Mouse (Mus musculus) heart, embryonic 16.5 days (tissue): ENCODE measurements around the gene Adipoq. TPM values are rescaled to one million over a fixed set of nuclear protein-coding genes. Genes with fewer than 3 reads are reported as not detected.

Experiments
- ATAC-seq: fragments of 200-750 bp; cut with Nextera tagmentation; replicated peaks from 2 replicates; pipeline ENCODE4 v1.8.0; 2017; ENCODE audit warnings: moderate number of reproducible peaks; ENCODE audit not compliant: insufficient read depth, low FRiP score; ENCODE audit errors: extremely low read depth
- H3K27ac ChIP-seq: fragments of 300-500 bp; sonication (generic); 2 replicates; pipeline ENCODE4 v1.5.1; 2014; ENCODE audit warnings: mild to moderate bottlenecking, low read length, control low read depth, moderate library complexity
- H3K27me3 ChIP-seq: fragments of 300-500 bp; sonication (generic); 2 replicates; pipeline ENCODE4 v1.6.1; 2014; ENCODE audit warnings: low read length, mixed read lengths; ENCODE audit not compliant: control insufficient read depth, insufficient read depth
- H3K36me3 ChIP-seq: fragments of 300-500 bp; sonication (generic); 2 replicates; pipeline ENCODE4 v1.6.1; 2014; ENCODE audit not compliant: control insufficient read depth, insufficient read depth
- H3K4me1 ChIP-seq: fragments of 300-500 bp; sonication (generic); 2 replicates; pipeline ENCODE4 v1.6.1; 2014; ENCODE audit warnings: low read length, mixed read lengths; ENCODE audit not compliant: control insufficient read depth, insufficient read depth
- H3K4me2 ChIP-seq: fragments of 300-500 bp; sonication (generic); 2 replicates; pipeline ENCODE4 v1.6.1; 2014; ENCODE audit warnings: low read depth, mild to moderate bottlenecking, control low read depth, low read length
- H3K4me3 ChIP-seq: fragments of 300-500 bp; sonication (generic); 2 replicates; pipeline ENCODE4 v1.5.1; 2014; ENCODE audit warnings: mild to moderate bottlenecking, control low read depth, low read length
- H3K9ac ChIP-seq: fragments of 300-500 bp; sonication (generic); 2 replicates; pipeline ENCODE4 v1.6.1; 2014; ENCODE audit warnings: low read length, control low read depth
- H3K9me3 ChIP-seq: fragments of 300-500 bp; sonication (generic); replicated peaks from 2 replicates; pipeline ENCODE4 v1.6.1; 2016; ENCODE audit warnings: low read length; ENCODE audit not compliant: control insufficient read depth
- WGBS: fragments of 180-500 bp; shearing (Covaris S2); extraction: QIAGEN DNeasy Blood & Tissue Kit; methylation state at CpG from one replicate; pipeline ENCODE4 v1.1.7; 2014; 5-methylcytosine and 5-hydroxymethylcytosine counted together
- polyA plus RNA-seq: library from polyadenylated mRNA; unstranded; fragments of >200 nt; fragmentation: Nextera tagmentation; extraction: Ambion mirVana; gene quantifications from 2 replicates; pipeline ENCODE4 v1.2.1, GENCODE M21; 2015

Gene Adipoq
- polyA plus RNA-seq, 1 experiment from 2014 or later: not detected

GRCm38 (mm10) chr16:23112861-23113435, 33.4 kb upstream of the Adipoq start:
- H3K4me3 ChIP-seq: no peak overlapping the region
- no peaks in the 10 kb centered on the region for H3K27me3 ChIP-seq
- H3K9me3 ChIP-seq: no peaks in the 10 kb centered on the region
- peaks cover 34% of the 10 kb centered on the region for H3K4me1 ChIP-seq
- no peak overlapping the region; the same call in 1 of the 2 replicates for H3K27ac ChIP-seq
- no peak overlapping the region; the same call in 1 of the 2 replicates for H3K9ac ChIP-seq
- ATAC-seq: no peak
- 40% methylated on average over 9 of the region's 9 CpGs for WGBS
- peaks cover 54% of the 10 kb centered on the region for H3K36me3 ChIP-seq
- no peak overlapping the region for H3K4me2 ChIP-seq

- H3K27me3 ChIP-seq: no peaks in the 10 kb centered on the region
- peaks cover 34% of the 10 kb centered on the region for H3K4me1 ChIP-seq
- no peak overlapping the region for H3K27ac ChIP-seq
- H3K4me2 ChIP-seq: no peak overlapping the region
- no peaks in the 10 kb centered on the region for H3K9me3 ChIP-seq
- H3K9ac ChIP-seq: no peak overlapping the region
- peaks cover 53% of the 10 kb centered on the region for H3K36me3 ChIP-seq
- ATAC-seq: no peak
- no peak overlapping the region for H3K4me3 ChIP-seq
Observed at GRCm38 (mm10) chr16:23113903-23114302, 32.4 kb upstream of the Adipoq start.

GRCm38 (mm10) chr16:23114339-23115171, 31.8 kb upstream of the Adipoq start:
- H3K9me3 ChIP-seq: no peaks in the 10 kb centered on the region
- 62% methylated on average over 5 of the region's 5 CpGs for WGBS
- peaks cover 29% of the 10 kb centered on the region for H3K4me1 ChIP-seq
- peaks cover 47% of the 10 kb centered on the region for H3K36me3 ChIP-seq
- no peaks in the 10 kb centered on the region for H3K27me3 ChIP-seq
- ATAC-seq: peak; percentile 42; the same call in 1 of the 2 replicates
- no peak overlapping the region for H3K9ac ChIP-seq
- no peak overlapping the region for H3K4me3 ChIP-seq
- H3K4me2 ChIP-seq: no peak overlapping the region
- H3K27ac ChIP-seq: no peak overlapping the region; the same call in 1 of the 2 replicates

GRCm38 (mm10) chr16:23115486-23115885, 30.9 kb upstream of the Adipoq start:
- no peak overlapping the region for H3K27ac ChIP-seq
- 78% methylated on average over 3 of the region's 3 CpGs for WGBS
- H3K27me3 ChIP-seq: no peaks in the 10 kb centered on the region
- no peak overlapping the region for H3K9ac ChIP-seq
- peaks cover 20% of the 10 kb centered on the region for H3K4me1 ChIP-seq
- H3K4me2 ChIP-seq: no peak overlapping the region
- no peaks in the 10 kb centered on the region for H3K9me3 ChIP-seq
- no peak overlapping the region for H3K4me3 ChIP-seq
- no peak for ATAC-seq
- H3K36me3 ChIP-seq: peaks cover 39% of the 10 kb centered on the region

GRCm38 (mm10) chr16:23117173-23117572, 29.2 kb upstream of the Adipoq start:
- peaks cover 6% of the 10 kb centered on the region for H3K4me1 ChIP-seq
- no peaks in the 10 kb centered on the region for H3K9me3 ChIP-seq
- 54% methylated on average over 4 of the region's 4 CpGs for WGBS
- H3K4me3 ChIP-seq: no peak overlapping the region
- ATAC-seq: no peak
- H3K27me3 ChIP-seq: no peaks in the 10 kb centered on the region
- H3K27ac ChIP-seq: no peak overlapping the region
- no peak overlapping the region for H3K4me2 ChIP-seq
- H3K9ac ChIP-seq: no peak overlapping the region
- peaks cover 34% of the 10 kb centered on the region for H3K36me3 ChIP-seq

GRCm38 (mm10) chr16:23122446-23122845, 23.9 kb upstream of the Adipoq start:
- H3K27ac ChIP-seq: no peak overlapping the region
- peaks cover 25% of the 10 kb centered on the region for H3K36me3 ChIP-seq
- H3K9me3 ChIP-seq: no peaks in the 10 kb centered on the region
- H3K27me3 ChIP-seq: no peaks in the 10 kb centered on the region
- peaks cover 7% of the 10 kb centered on the region for H3K4me1 ChIP-seq
- H3K9ac ChIP-seq: no peak overlapping the region
- no peak for ATAC-seq
- H3K4me2 ChIP-seq: no peak overlapping the region
- no peak overlapping the region for H3K4me3 ChIP-seq
- WGBS: 88% methylated on average over 3 of the region's 3 CpGs

GRCm38 (mm10) chr16:23123104-23123503, 23.2 kb upstream of the Adipoq start:
- ATAC-seq: no peak
- Histone ChIP-seq H3K36me3 (peaks cover 22% of the 10 kb centered on the region), H3K27me3 (no peaks in the 10 kb centered on the region), H3K4me1 (peaks cover 7% of the 10 kb centered on the region), H3K9me3 (no peaks in the 10 kb centered on the region), H3K4me3 (no peak overlapping the region), H3K27ac (no peak overlapping the region), H3K4me2 (no peak overlapping the region), H3K9ac (no peak overlapping the region)
- WGBS: 89% methylated on average over 4 of the region's 4 CpGs

- 76% methylated on average over 4 of the region's 4 CpGs for whole genome bisulfite sequencing
- ATAC-seq: no peak
- Histone ChIP-seq H3K9me3 (no peaks in the 10 kb centered on the region), H3K4me2 (no peak overlapping the region), H3K27ac (no peak overlapping the region), H3K4me3 (no peak overlapping the region), H3K4me1 (peaks cover 11% of the 10 kb centered on the region), H3K27me3 (no peaks in the 10 kb centered on the region), H3K9ac (no peak overlapping the region), H3K36me3 (peaks cover 22% of the 10 kb centered on the region)
Observed at GRCm38 (mm10) chr16:23124398-23124797, 21.9 kb upstream of the Adipoq start.

GRCm38 (mm10) chr16:23127311-23127672, 19.0 kb upstream of the Adipoq start:
- H3K36me3 ChIP-seq: peaks cover 14% of the 10 kb centered on the region
- no peaks in the 10 kb centered on the region for H3K27me3 ChIP-seq
- WGBS: 0% methylated on average over 4 of the region's 4 CpGs
- peaks cover 11% of the 10 kb centered on the region for H3K4me1 ChIP-seq
- H3K9me3 ChIP-seq: no peaks in the 10 kb centered on the region
- H3K4me2 ChIP-seq: peak overlapping the region; percentile 72
- ATAC-seq: peak; percentile 1; the same call in 1 of the 2 replicates
- peak overlapping the region; percentile 100 for H3K27ac ChIP-seq
- H3K4me3 ChIP-seq: peak overlapping the region; percentile 90
- H3K9ac ChIP-seq: peak overlapping the region; percentile 94
